Mouse (Mus musculus) CD4-positive, CD25-positive, alpha-beta regulatory T cell, adult 2 months (primary cell): ENCODE data around the gene Klk11.

ENCODE experiments used
- DNase-seq: peaks from one replicate; pipeline ENCODE4 v3.0.0-alpha.2; 2012; ENCODE audit warnings: low read depth, low spot score

Gene Klk11

GRCm38 (mm10) chr7:43796355-43796754 lies 22.0 kb downstream of the Klk11 start:
- DNase-seq = no peak

DNA sequence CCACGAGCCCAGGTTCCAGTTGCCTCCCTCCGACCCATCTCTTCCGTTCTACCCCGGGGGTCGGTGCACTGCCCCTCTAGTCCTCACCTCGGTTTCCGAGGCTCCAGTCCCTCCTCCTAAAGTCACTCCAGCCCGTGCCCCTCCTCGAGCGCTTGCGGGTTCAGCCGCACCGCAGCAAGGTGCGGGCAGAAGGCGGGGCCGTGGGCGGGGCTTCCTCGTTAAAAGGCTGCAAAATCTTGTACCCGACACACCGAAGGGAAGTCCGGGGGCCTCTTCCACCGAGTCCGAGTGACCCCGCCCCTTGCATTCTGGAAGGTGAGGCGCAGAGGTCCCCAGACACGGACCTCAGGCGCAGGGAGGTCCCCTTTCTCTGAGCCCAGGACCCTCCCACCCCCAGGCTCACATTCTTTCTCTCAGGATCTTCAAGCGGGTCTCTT lies 22.9 kb downstream of the Klk11 start, which contains the start of gene Klk8:
TSS of gene Klk8 (plus strand) at position 245 of the 437 bp plus-strand sequence.
- DNase-seq = peak; percentile 74

- DNase-seq = peak; percentile 62
Observed at GRCm38 (mm10) chr7:43797844-43798462, 23.5 kb downstream of the Klk11 start.

- DNase-seq = no peak
Observed at GRCm38 (mm10) chr7:43799876-43800275, 25.5 kb downstream of the Klk11 start.

GRCm38 (mm10) chr7:43810994-43811393 lies 36.6 kb downstream of the Klk11 start, which contains the start of gene Klk7:
TSS of gene Klk7 (plus strand) at chr7:43811294.
- DNase-seq = no peak

GRCm38 (mm10) chr7:43815211-43815610 lies 40.8 kb downstream of the Klk11 start:
- no peak for DNase-seq

- no peak for DNase-seq
Observed at GRCm38 (mm10) chr7:43816746-43817145, 42.3 kb downstream of the Klk11 start.

GRCm38 (mm10) chr7:43821581-43821980 lies 47.2 kb downstream of the Klk11 start:
- DNase-seq = no peak

GRCm38 (mm10) chr7:43824199-43824598 lies 49.8 kb downstream of the Klk11 start, which contains the start of gene Klk6:
TSS of gene Klk6 (plus strand) at chr7:43824499.
- DNase-seq = no peak

GRCm38 (mm10) chr7:43826056-43826455 lies 51.7 kb downstream of the Klk11 start:
- no peak for DNase-seq

DNA sequence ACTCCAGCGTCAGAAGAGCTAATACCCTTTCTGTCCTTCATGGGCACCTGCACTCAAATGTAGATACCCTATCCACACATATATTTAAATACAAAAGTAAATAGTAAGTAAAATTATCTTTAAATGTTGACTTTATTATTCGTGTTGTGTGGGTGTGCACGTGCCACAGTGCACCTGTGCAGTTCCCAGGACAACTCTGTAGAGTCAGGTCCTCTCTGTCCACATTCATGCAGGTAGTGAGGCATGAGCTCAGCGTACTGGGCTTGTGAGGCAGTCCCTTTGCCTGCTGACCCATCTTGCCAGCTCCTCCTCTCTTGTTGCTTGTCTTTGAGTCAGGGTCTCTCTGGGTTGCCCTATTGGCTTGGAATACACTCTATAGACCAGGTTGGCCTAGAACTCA lies 53.3 kb downstream of the Klk11 start:
- no peak for DNase-seq
